Mouse (Mus musculus) cerebellum, adult (tissue): Measurements from ENCODE around the gene Atp23.
"Not testable (repeated sequence)": the region's sequence is repeated elsewhere in the genome, so short reads cannot be mapped to it uniquely, and the experiment has no call there.

Source experiments
- ATAC-seq: cut with Nextera tagmentation; 2 replicates; pipeline ENCODE4 v1.9.2; 2017; ENCODE audit warnings: mild to moderate bottlenecking, moderate library complexity, mixed read lengths; ENCODE audit not compliant: insufficient number of reproducible peaks, low FRiP score, low TSS enrichment

The Atp23 gene

GRCm38 (mm10) chr10:126827941-126828593 lies 73.1 kb downstream of the Atp23 start:
- 0 out of 2 replicates have a peak, but pooled peaks have one; percentile 40 for ATAC-seq

GRCm38 (mm10) chr10:126826982-126827381 lies 74.2 kb downstream of the Atp23 start:
- ATAC-seq, result no peak

- ATAC-seq, result not testable (repeated sequence)
These were observed 74.9 kb downstream of the Atp23 start for GRCm38 (mm10) chr10:126826216-126826615.

- ATAC-seq, result no peak
These were observed 78.7 kb downstream of the Atp23 start for GRCm38 (mm10) chr10:126822418-126822817.
